Mouse (Mus musculus): ENCODE results near the gene Matn4. TPM values are rescaled to one million over a fixed set of nuclear protein-coding genes. Genes with fewer than 3 reads are reported as not detected.

The Matn4 gene
- 1.4 and 2.6 TPM in 2 replicates for polyA plus RNA-seq (2012; rRNA removed)

DNA sequence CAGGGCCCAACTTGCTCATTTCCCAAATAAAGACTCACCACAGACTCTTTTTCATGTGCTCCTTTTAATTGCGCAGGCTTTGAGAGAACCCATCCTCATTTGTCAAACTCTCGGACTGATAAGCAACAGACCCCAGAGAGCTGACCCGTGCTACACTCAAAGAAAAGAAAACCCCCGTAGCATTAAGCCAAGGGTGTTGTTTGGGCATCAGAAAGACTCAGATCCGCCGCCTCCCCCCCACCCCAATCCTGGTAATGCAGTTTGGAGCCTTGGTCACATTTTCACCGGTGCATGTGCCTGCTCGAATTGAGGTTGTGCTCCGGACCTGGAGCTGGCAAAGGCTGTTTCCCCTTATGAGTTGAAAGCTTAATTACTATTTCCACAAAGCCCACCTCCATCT is at the start of gene Matn4:
Matn4 (minus strand) TSS at position 101 of the 400 bp plus-strand sequence.
- no peaks in the 10 kb centered on the region for H3K36me3 ChIP-seq (ENCODE audit: control insufficient read depth, insufficient read depth, low read length)
- 47% methylated on average over 9 of the region's 9 CpGs for WGBS
- no peaks in the 10 kb centered on the region for H3K27me3 ChIP-seq (replicated peaks; ENCODE audit: control insufficient read depth, insufficient read depth, low read length)
- 0 out of 2 replicates have a peak, but pooled peaks cover 4% of the 10 kb centered on the region for H3K4me1 ChIP-seq (ENCODE audit: control insufficient read depth, insufficient read depth, low read length)
- H3K27ac ChIP-seq (ENCODE audit: insufficient read depth, low read depth, low read length), result no peak within 1 kb of the TSS
- TF ChIP-seq POLR2A (IDR thresholded peaks at IDR 0.05; ENCODE audit: low read depth, low read length) (no peak), CTCF (conservative IDR thresholded peaks at IDR 0.05; ENCODE audit: insufficient read depth, insufficient read length, low read depth, low read length) (no peak)
- DNase-seq, result no peak
- H3K4me3 ChIP-seq (ENCODE audit: insufficient read depth, low read depth, low read length), result peak within 1 kb of the TSS; percentile 42

- Histone ChIP-seq H3K4me1 (ENCODE audit: control insufficient read depth, insufficient read depth, low read length) (peaks cover 46% of the 10 kb centered on the region), H3K36me3 (ENCODE audit: control insufficient read depth, insufficient read depth, low read length) (no peaks in the 10 kb centered on the region), H3K4me3 (ENCODE audit: insufficient read depth, low read depth, low read length) (no peak overlapping the region), H3K27ac (ENCODE audit: insufficient read depth, low read depth, low read length) (peak overlapping the region; percentile 99), H3K27me3 (replicated peaks; ENCODE audit: control insufficient read depth, insufficient read depth, low read length) (no peaks in the 10 kb centered on the region)
- WGBS, result 34% methylated on average over 7 of the region's 7 CpGs
- TF ChIP-seq POLR2A (IDR thresholded peaks at IDR 0.05; ENCODE audit: low read depth, low read length) (no peak), CTCF (conservative IDR thresholded peaks at IDR 0.05; ENCODE audit: insufficient read depth, insufficient read length, low read depth, low read length) (no peak)
- peak; percentile 76 for DNase-seq
These were observed 49.0 kb upstream of the Matn4 start for GRCm38 (mm10) chr2:164453887-164454500.

GRCm38 (mm10) chr2:164453047-164453757 is 48.2 kb upstream of the Matn4 start:
- peak; percentile 72 for DNase-seq
- H3K27me3 ChIP-seq (replicated peaks; ENCODE audit: control insufficient read depth, insufficient read depth, low read length), result no peaks in the 10 kb centered on the region
- H3K4me3 ChIP-seq (ENCODE audit: insufficient read depth, low read depth, low read length), result no peak overlapping the region
- 52% methylated on average over 14 of the region's 14 CpGs for WGBS
- H3K4me1 ChIP-seq (ENCODE audit: control insufficient read depth, insufficient read depth, low read length), result peaks cover 46% of the 10 kb centered on the region
- peak overlapping the region; percentile 99 for H3K27ac ChIP-seq (ENCODE audit: insufficient read depth, low read depth, low read length)
- TF ChIP-seq POLR2A (IDR thresholded peaks at IDR 0.05; ENCODE audit: low read depth, low read length), result no peak
- TF ChIP-seq CTCF (conservative IDR thresholded peaks at IDR 0.05; ENCODE audit: insufficient read depth, insufficient read length, low read depth, low read length), result no peak
- no peaks in the 10 kb centered on the region for H3K36me3 ChIP-seq (ENCODE audit: control insufficient read depth, insufficient read depth, low read length)

DNA sequence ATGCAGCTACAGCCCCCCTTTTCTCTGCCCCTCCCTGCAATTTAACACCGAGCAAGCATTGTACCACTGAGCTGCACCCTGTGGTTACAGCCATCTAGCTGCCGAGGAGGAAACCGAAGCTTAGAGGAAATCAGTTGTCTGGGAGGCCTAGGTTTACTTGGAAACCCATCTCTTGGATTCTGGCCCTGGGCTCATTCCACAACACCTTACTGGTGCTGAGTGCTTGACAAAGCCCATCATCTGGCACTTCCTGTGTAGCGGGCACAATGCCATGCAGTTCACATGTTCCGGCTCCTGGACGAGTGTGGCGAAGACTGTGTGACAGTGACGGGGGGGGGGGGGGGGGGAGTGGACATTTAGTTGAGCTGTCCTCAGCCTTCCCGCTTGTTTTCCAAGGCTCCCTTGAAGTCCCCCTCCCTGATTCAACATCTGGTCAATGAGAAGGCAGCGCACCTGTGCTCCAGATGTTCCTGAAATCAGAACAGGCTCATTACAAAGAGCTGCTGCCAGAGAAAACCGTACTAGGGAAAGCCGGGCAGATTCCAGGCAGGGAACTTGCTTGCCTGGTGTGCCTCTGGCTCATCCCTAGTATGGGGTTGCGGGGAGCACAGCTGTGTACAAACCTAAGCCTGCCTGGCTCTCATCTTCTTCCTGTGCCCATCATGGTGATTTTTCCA is 47.2 kb upstream of the Matn4 start:
- TF ChIP-seq CTCF (conservative IDR thresholded peaks at IDR 0.05; ENCODE audit: insufficient read depth, insufficient read length, low read depth, low read length) (no peak), POLR2A (IDR thresholded peaks at IDR 0.05; ENCODE audit: low read depth, low read length) (no peak)
- no peak overlapping the region for H3K27ac ChIP-seq (ENCODE audit: insufficient read depth, low read depth, low read length)
- peak; percentile 54 for DNase-seq
- 33% methylated on average over 12 of the region's 13 CpGs for WGBS
- no peaks in the 10 kb centered on the region for H3K36me3 ChIP-seq (ENCODE audit: control insufficient read depth, insufficient read depth, low read length)
- no peaks in the 10 kb centered on the region for H3K27me3 ChIP-seq (replicated peaks; ENCODE audit: control insufficient read depth, insufficient read depth, low read length)
- no peak overlapping the region for H3K4me3 ChIP-seq (ENCODE audit: insufficient read depth, low read depth, low read length)
- H3K4me1 ChIP-seq (ENCODE audit: control insufficient read depth, insufficient read depth, low read length), result peaks cover 39% of the 10 kb centered on the region

- H3K27ac ChIP-seq (ENCODE audit: insufficient read depth, low read depth, low read length), result no peak overlapping the region
- H3K4me3 ChIP-seq (ENCODE audit: insufficient read depth, low read depth, low read length), result no peak overlapping the region
- H3K36me3 ChIP-seq (ENCODE audit: control insufficient read depth, insufficient read depth, low read length), result no peaks in the 10 kb centered on the region
- 82% methylated on average over 14 of the region's 14 CpGs for WGBS
- peaks cover 19% of the 10 kb centered on the region for H3K4me1 ChIP-seq (ENCODE audit: control insufficient read depth, insufficient read depth, low read length)
- H3K27me3 ChIP-seq (replicated peaks; ENCODE audit: control insufficient read depth, insufficient read depth, low read length), result no peaks in the 10 kb centered on the region
- no peak for DNase-seq
- TF ChIP-seq POLR2A (IDR thresholded peaks at IDR 0.05; ENCODE audit: low read depth, low read length) (no peak), CTCF (conservative IDR thresholded peaks at IDR 0.05; ENCODE audit: insufficient read depth, insufficient read length, low read depth, low read length) (no peak)
These were observed 44.5 kb upstream of the Matn4 start for GRCm38 (mm10) chr2:164449341-164450042.

GRCm38 (mm10) chr2:164448921-164449320 is 44.0 kb upstream of the Matn4 start:
- DNase-seq, result peak; percentile 54
- TF ChIP-seq CTCF (conservative IDR thresholded peaks at IDR 0.05; ENCODE audit: insufficient read depth, insufficient read length, low read depth, low read length) (no peak), POLR2A (IDR thresholded peaks at IDR 0.05; ENCODE audit: low read depth, low read length) (no peak)

More at GRCm38 (mm10) chr2:164448921-164449320, 44.0 kb upstream of the Matn4 start:
- Histone ChIP-seq H3K4me1 (ENCODE audit: control insufficient read depth, insufficient read depth, low read length) (peaks cover 14% of the 10 kb centered on the region), H3K4me3 (ENCODE audit: insufficient read depth, low read depth, low read length) (no peak overlapping the region), H3K36me3 (ENCODE audit: control insufficient read depth, insufficient read depth, low read length) (no peaks in the 10 kb centered on the region), H3K27me3 (replicated peaks; ENCODE audit: control insufficient read depth, insufficient read depth, low read length) (no peaks in the 10 kb centered on the region), H3K27ac (ENCODE audit: insufficient read depth, low read depth, low read length) (no peak overlapping the region)
- WGBS, result 37% methylated on average over 5 of the region's 5 CpGs

Data from kidney, adult 2 months (tissue).